Mouse (Mus musculus): ENCODE data around the gene Mcf2l.

The Mcf2l gene

DNA sequence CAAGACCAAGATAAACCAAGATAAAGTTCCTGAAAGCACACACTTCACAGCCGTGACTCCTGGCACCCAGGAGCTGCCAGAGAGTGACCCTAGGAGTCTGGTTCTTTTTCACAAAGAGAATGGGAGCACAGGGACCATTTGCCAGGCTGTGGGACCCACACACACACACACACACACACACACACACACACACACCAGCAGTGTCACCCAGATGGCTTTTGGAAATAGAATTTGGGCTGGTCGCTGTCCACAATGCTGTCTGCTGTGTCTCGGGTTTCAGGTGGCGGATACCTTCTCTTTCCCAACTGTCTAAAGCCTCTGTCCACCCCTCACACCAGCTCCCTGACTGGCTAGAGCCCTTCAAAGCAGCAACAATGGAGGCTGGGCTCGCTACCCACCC is 120.9 kb downstream of the Mcf2l start:
- DNase-seq (ENCODE audit: low read depth, low spot score), result no peak

DNA sequence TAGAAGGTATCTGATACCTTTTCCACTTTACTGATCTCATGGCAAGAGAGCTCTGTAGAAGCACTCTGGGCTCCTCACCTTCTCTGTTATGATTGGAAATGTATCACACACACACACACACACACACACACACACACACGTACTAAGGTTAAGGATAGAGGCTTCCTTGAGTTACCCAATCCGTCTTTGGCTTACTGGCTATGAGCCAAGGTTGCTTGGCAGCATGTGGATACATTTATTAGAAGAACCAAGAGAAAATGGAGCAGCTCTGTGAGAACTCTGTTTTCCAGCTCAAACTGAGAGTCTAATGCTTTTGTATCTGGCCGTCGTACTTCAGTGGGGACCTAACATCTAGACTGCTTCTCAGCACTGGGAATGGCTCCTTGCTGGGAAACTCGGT is 121.9 kb downstream of the Mcf2l start:
- peak; percentile 68 for DNase-seq (ENCODE audit: low read depth, low spot score)

DNA sequence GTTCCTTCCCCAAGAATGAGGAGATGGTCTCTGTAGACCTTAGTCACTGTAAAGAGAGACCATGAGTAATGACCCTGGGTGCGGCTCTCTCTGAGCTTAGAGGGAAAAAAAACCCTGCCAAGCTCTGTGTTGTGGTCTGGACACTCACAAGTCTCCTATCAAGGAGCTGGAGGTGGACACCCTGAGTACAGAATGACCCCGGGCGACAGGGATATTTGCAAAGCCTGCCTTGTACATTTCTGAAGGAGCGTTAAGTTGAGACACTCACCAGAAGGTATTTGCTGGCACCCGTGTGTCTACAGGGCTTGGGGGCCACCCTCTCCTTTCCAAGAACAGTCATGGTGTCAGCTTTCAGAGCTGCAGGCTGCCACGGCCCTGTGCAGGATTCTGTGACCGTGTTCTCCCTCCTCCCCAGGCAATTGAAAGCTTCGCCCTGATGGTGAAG is 123.2 kb downstream of the Mcf2l start:
- DNase-seq (ENCODE audit: low read depth, low spot score), result no peak

DNA sequence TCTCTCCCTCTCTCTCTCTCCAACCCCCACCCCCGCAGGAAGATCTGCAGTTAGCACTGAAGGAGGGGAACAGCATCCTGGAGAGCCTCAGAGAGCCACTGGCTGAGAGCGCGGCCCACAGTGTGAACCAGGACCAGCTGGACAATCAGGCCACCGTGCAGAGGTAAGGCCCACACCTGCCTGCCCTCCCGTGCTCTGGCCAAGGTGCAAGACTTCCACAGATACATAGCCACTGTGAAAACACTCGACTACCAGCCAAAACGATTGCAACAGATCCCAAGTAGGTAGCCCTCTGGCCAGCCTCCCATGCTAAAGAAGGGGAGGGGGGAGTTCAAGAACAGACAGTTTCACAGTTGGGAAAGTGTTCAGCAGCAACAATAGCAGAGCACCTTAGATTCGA is 124.7 kb downstream of the Mcf2l start:
- no peak for DNase-seq (ENCODE audit: low read depth, low spot score)

DNA sequence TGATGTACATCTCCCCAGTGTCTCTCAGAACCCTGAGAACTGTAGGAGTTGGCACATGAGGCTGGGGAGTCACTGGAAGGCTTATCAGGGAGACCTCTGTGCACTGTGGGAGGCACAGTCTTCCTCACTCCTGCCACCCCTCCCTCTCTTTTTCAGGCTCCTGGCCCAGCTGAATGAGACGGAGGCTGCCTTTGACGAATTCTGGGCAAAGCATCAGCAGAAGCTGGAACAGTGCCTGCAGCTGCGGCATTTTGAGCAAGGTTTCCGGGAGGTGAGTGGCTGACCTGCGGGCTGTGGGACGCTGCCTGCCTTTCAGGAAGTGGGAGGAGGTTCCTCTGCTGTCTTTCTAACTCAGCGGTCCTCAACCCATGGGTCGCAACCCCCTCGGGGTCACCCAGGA is 126.2 kb downstream of the Mcf2l start:
- peak; percentile 71 for DNase-seq (ENCODE audit: low read depth, low spot score)

DNA sequence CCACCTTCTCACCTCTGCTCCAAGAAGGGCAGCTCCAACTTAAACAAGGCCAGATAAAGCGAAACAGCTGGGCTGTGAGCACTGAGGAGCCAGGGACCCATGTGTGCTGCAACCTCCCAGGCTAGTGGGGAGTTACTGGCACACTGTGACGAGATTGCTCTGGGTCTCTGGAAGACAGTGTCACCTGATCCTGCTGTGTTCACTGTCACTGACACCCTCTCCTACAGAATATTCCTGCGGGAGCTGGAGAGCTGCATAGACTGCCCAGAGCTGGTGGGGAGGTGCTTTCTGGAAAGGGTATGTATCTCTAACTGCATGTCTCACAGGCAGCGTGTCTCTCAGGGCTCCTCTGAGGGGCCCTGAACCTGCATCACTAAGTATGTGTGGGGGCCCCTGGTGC is 133.9 kb downstream of the Mcf2l start:
- no peak for DNase-seq (ENCODE audit: low read depth, low spot score)

DNA sequence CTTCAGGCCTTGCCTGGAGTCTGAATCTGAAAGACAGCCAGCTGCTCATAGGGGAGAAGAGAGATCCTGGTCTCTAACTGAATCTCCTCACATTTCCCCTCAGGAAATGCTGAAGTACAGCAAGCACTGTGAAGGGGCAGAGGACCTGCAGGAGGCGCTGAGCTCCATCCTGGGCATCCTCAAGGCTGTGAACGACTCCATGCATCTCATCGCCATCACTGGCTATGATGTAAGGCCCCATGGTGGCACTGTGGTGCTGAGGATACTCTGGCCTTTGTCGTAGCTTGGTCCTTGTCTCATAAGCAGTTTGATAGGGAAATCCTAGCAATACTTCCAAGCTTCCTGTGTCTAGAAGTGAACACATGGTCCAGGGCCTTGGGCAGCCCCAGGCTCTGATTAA is 136.7 kb downstream of the Mcf2l start:
- no peak for DNase-seq (ENCODE audit: low read depth, low spot score)

DNA sequence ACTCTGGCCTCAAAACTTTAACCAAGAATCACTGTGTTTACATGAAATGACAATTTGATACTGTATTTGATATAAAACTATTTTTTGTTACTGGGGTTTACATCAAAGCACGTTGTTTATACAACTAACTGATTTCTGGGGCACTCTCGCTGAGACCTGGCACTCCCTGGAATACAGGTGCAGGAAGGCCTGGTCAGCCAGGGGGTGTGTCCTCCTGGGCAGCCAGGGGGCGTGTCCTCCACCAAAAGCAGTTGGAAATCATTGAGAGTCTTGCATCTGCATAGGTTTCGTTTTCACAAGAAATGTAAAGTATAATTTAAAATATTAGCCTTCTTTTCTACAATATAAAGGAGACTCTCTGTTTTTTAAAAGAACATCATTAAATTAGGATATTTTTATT is 146.0 kb downstream of the Mcf2l start:
- no peak for DNase-seq (ENCODE audit: low read depth, low spot score)

DNA sequence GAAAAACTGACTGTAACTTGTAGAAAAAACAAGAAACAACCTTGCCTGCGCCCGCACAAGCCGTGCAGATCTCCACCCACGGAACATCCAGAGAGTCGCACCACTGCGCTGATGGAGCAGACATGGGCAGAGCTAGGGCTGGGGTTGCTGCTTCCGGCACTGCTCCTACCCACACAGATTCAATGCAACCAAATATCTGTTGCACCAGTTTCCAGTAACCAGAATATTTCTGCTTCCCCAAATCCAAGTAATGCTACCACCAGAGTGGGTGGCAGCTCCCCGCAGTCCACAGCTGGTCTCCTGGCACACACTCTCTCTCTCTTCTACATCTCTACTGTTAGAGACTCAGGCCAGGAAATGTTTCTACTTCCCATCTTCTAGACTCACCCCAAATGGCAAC is 148.2 kb downstream of the Mcf2l start:
- DNase-seq (ENCODE audit: low read depth, low spot score), result peak; percentile 83

DNA sequence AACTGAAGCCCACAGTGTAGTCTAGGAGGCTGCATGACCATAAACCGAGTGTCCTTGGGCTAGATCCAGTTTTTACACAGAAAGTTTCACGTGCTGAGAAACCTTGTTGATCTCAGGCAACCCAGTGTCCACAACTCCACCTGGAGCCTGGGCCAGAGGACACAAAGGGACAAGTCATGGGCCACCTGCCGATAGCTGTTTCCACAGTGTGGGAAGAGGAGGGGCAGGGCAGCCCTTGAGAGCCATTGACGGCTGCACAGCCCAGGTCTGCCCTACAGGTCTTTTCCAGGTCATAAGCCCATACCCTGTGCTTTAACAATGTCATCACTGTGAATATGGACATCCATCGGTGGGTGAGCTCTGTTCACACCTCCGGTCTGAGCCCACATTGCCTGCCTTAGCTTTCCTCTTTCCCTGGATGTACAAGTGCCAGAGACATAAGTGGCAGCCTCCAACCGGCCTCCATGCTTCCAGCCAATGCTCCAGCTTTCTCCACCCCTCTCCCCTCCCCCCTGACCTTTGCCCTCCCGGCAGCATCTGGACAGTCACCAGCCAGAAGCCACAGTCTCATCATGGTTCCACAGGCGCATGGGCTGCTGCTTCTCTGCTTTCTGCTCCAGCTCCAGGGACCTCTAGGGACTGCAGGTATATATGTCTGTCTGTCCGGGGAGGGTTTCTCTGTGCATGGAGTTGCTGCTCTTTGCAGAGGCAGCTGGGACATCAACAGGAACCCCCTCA is 152.1 kb downstream of the Mcf2l start, which contains the start of gene F7:
TSS of gene F7 (plus strand) at position 548 of the 738 bp plus-strand sequence.
- no peak for DNase-seq (ENCODE audit: low read depth, low spot score)

DNA sequence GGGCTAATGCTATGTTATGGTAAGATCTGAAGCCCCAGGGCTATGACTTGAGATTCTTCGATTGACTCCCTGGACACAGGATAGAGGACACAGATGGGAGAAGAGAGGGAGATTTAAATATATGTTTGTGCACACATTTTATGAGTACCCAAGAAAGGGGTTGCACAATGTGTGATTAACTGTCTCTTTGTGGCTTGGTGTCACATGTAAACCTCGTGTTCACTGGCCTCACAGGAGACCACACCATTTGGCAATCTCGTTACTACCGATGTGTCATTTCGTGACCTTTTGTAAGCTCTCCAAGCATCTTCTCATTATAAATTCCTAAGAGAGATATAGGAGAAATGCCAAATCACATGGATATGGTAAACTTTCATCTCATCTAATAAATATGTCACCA is 154.0 kb downstream of the Mcf2l start:
- DNase-seq (ENCODE audit: low read depth, low spot score), result no peak

DNA sequence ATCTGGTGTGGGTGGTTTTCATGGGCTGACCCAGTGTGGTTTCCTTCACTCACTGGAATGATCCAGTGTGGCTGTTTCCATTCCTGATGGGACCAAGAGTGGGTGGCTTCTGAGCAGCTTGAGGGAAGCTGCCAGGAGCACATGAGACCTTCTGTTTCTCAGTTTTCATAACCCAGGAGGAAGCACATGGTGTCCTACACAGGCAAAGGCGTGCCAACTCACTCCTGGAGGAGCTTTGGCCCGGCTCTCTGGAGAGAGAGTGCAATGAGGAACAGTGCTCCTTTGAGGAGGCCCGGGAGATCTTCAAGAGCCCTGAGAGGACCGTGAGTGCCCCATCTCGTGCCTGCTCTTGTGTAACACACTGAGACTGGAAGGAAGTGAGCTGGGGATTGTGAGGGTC is 154.9 kb downstream of the Mcf2l start:
- DNase-seq (ENCODE audit: low read depth, low spot score), result peak; percentile 93

DNA sequence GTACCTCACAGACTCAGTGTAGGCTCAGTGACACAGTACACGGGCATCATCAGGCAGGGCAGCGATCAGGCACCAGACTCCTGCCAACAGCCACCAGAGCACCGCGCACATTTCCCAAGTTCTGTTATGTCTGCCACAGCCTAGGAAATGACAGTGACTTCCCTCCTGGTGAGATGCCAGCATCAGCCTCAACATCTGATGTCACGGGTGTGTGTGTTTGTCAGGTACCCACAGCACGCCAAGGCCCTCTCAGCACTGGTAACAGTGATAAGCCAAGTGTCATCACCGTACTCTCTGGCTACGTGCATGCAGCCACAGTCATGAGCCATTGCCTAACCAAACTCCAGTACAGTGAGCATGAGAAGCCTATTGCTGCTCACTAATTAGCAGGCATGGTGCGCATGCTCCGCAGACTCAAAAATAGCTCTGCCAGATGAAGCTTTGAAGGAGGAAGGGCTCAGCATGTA is 162.8 kb downstream of the Mcf2l start:
- DNase-seq (ENCODE audit: low read depth, low spot score), result peak; percentile 91

DNA sequence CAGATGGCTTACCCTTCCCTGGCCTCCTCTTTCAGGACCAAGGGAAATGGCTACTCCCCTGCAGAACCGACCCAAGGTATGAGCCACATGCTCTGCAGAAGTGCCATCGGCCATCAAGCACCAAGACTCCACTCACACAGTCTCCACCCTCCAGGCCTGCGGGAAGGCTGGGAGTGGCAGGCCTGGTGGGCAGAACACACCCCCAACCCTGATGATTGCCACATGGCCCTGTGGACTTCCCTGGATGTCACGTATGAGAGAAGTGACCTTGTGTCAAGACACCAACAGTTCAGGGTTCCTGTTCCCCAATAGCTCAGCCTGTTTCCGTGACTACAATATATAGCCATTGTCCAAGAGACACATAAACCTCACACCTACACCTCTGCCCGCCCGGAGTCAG is 163.4 kb downstream of the Mcf2l start, which contains the start of gene F10:
TSS of gene F10 (plus strand) at position 294 of the 400 bp plus-strand sequence.
- DNase-seq (ENCODE audit: low read depth, low spot score), result no peak

DNA sequence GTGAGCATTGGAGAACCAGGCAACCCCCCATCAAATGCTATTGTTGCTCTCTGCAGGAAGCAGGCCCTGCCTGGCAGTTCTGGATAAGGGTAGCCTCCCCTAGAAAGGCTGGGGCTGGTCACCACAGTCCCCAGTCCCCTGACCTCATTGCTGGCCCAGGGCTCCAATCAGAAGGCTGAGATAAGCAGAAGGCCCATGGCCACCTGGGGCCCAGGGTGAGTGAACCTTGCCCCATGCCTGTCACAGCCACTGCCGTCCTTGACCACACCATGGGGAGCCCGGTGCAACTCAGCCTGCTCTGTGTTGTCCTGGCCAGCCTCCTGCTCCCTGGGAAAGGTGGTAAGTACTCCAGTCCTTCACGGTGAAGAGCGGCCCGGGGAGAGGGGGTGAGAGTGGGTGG is 164.0 kb downstream of the Mcf2l start:
- no peak for DNase-seq (ENCODE audit: low read depth, low spot score)

DNA sequence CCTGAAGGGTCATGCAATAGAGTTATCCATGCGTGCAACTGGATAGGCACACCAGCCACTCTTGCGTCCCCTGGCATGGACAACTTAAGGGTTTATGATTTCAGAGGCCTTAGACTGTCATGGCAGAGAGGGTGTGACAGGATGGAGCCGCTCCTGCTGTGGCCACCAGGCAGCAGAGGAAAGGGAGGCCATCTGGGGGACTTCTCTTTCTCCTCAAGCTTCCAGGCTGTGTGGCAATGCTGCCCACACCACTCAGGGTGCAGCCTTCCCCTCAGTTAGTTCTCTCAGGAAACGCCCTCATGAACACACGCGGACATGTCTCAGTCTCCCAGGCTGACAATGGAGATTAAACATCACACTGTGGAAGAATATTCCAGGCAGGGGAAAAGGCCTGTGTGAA is 165.4 kb downstream of the Mcf2l start:
- no peak for DNase-seq (ENCODE audit: low read depth, low spot score)

DNA sequence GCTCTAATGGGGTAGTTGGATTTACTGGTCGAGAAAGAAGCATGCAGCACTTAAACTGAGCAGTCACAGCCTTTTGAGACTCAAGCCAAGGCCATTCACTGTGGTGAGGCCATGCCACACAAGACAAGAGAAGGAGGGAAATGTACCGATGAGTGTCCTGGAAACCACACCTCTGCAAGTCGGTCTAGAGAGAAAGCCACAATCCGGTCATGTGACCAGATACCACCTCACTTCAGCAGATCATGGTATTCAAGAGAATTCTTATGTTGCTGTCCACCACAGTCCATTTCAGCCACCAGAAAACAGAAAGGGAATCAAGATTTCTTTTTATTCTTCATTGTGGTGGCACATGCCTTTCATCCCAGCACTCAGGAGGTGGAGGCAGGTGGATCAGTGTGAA is 167.9 kb downstream of the Mcf2l start:
- no peak for DNase-seq (ENCODE audit: low read depth, low spot score)

DNA sequence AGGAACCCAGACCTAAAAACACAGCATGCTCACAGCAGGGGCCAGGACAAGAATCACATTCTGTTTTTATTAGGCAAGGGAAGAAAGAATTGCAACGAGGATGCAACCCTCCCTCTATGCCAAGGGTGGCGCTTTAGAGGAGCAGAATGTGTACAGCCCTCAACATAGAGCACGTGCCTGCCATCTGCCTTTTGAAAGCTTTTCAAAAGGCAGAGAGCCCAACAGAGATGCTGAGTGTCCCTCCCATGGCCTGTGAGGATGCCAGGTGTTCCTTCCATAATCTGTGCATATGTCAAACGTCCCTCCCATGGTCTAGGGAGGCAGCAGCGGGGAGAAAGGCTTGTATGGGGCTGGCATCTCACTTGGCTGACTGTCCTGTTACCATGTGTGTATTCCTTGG is 174.0 kb downstream of the Mcf2l start:
- DNase-seq (ENCODE audit: low read depth, low spot score), result peak; percentile 26

DNA sequence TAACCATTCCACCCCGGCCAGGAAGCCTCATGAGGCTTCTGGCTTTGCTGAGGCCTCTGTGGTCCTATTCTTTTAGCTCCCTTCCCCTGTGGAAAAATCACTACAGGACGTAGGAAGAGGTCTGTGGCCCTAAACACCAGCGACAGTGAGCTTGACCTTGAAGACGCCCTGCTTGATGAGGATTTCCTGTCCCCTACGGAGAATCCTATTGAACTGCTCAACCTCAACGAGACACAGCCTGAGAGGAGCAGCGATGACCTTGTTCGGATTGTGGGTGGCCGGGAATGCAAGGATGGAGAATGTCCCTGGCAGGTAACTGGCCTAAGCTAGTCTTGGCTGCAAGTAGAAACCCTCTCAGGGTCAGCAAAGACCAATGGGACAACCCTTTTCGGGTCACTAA is 176.9 kb downstream of the Mcf2l start:
- DNase-seq (ENCODE audit: low read depth, low spot score), result no peak

DNA sequence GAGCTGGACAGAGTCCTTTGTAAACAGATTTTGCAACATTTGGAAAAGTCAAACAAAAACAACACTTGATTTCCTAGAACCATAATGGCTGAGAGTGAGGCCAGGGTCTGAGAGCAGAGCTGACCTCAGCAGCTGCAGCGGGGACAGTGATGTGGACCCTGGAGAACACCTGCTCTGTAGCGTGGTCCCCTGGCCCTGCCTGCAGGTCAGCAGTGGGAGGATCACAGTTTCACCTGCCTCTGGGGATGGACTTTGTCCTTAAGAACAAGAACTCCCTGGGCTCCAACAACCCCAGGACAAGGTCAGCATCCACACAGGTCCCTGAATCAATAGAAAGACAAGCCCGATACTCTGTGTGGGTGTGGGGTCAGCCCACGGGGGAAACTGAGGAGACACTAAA is 183.7 kb downstream of the Mcf2l start:
- no peak for DNase-seq (ENCODE audit: low read depth, low spot score)

DNA sequence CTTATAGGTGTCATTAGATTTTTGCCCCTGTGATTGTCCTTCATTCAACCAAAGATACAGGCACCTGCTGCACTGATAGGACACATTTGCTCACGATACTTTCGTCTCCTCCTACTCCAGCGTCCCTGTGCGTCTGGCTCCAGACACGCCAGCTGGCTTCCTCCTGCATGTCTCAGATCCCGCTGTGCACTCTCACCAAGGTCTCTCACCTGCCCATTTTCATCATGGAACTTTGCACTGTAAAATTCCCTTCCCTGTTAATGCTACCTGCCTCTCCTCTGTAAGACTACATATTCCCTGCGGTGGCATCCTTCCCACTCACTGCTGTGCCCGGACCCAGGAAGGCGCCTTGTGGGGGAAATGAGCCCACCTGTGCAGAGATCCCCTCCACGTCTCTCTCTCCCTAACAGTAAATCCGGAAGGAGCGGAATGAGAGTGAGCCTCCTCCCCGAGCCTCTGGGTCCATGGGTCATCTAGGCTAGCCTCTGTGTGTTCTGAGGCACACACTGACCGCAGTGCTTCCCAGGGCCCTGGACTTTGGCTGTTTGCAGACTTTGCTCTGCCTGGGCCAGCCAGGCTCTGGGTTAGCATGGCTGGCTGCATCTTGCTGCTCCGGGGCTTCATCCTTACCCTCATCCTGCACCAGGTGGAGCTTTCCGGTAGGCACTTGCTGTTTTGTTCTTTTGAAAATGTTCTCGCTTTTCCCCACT is 187.0 kb downstream of the Mcf2l start, which contains the start of gene Proz:
TSS of gene Proz (plus strand) at position 474 of the 710 bp plus-strand sequence.
- no peak for DNase-seq (ENCODE audit: low read depth, low spot score)

DNA sequence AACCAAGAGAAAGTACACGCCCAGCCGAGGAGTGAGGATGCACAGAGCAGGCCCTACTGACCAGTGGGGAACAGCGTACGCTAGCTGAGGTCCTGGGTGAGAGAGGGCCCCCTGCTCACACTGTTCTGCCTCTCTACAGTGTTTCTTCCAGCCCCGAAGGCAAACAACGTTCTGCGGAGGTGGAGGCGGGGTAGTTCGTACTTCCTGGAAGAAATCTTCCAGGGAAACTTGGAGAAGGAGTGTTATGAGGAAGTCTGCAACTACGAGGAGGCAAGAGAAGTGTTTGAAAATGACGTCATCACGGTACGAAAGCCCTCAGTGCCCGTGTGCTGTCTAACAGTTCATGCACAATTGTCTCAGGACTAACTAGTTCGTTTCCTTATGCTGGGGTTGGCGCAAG is 189.5 kb downstream of the Mcf2l start:
- no peak for DNase-seq (ENCODE audit: low read depth, low spot score)

Measured in brain, adult 2 months (tissue).